Mouse (Mus musculus) layer of hippocampus, adult 18-20 months (tissue): Measurements from ENCODE around the gene Myrf. TPM values are rescaled to one million over a fixed set of nuclear protein-coding genes. Genes with fewer than 3 reads are reported as not detected.
A peak's percentile ranks its signal among the peaks of the same experiment; 100 is the strongest.

Experiments used
- DNase-seq, 2 experiments: peaks; one replicate each; pipeline ENCODE4 v3.0.0; 2022; ENCODE audit warnings: low spot score in 2 of 2
- long read RNA-seq: library from polyadenylated mRNA; stranded (forward); transcript quantifications from one replicate; pipeline ENCODE4 v2.0.0, GENCODE M21; 2021
- total RNA-seq, 2 experiments: library from RNA; stranded (reverse); gene quantifications; 2 replicates each; pipeline ENCODE4 v1.2.3; 2021

The Myrf gene
- total RNA-seq: 10 to 100 TPM; 31.9 to 33.9 TPM
- long read RNA-seq, full-length matches to known transcripts: 4 of 38 reads
- long read RNA-seq, partial matches to known transcripts: 17 of 38 reads
- long read RNA-seq, other reads (novel, unspliced or antisense): 17 of 38 reads

- DNase-seq: peak; percentile 62 to 79
Measured at GRCm38 (mm10) chr19:10240654-10241305, at the start of gene Myrf. Gene Myrf, minus strand, starts transcription at chr19:10240748.

- no peak for DNase-seq
Measured at GRCm38 (mm10) chr19:10289609-10290150, 49.1 kb upstream of the Myrf start.

- DNase-seq: peak; percentile 50 to 80
Measured at GRCm38 (mm10) chr19:10288125-10289040, 47.8 kb upstream of the Myrf start.

GRCm38 (mm10) chr19:10286458-10286872, 45.9 kb upstream of the Myrf start:
- DNase-seq: no peak

GRCm38 (mm10) chr19:10280771-10281540, 40.4 kb upstream of the Myrf start:
- DNase-seq: no peak

- DNase-seq: no peak
Measured at GRCm38 (mm10) chr19:10279668-10280067, 39.1 kb upstream of the Myrf start.

GRCm38 (mm10) chr19:10278669-10279324, 38.2 kb upstream of the Myrf start:
- no peak for DNase-seq

GRCm38 (mm10) chr19:10277759-10278158, 37.2 kb upstream of the Myrf start:
- DNase-seq: no peak

GRCm38 (mm10) chr19:10277331-10277730, 36.8 kb upstream of the Myrf start:
- peak; percentile 61 to 76 for DNase-seq

- DNase-seq: peak; percentile 46 to 80
Measured at GRCm38 (mm10) chr19:10276483-10277144, 36.1 kb upstream of the Myrf start.

- DNase-seq: no peak
Measured at GRCm38 (mm10) chr19:10274056-10274455, 33.5 kb upstream of the Myrf start.

- DNase-seq: peak; percentile 46 to 66
Measured at GRCm38 (mm10) chr19:10272746-10273145, 32.2 kb upstream of the Myrf start.

GRCm38 (mm10) chr19:10271592-10271991, 31.0 kb upstream of the Myrf start:
- no peak for DNase-seq

GRCm38 (mm10) chr19:10270356-10270755, 29.8 kb upstream of the Myrf start:
- DNase-seq: no peak

GRCm38 (mm10) chr19:10268851-10269250, 28.3 kb upstream of the Myrf start:
- no peak for DNase-seq

- DNase-seq: no peak
Measured at GRCm38 (mm10) chr19:10267953-10268352, 27.4 kb upstream of the Myrf start.

GRCm38 (mm10) chr19:10267057-10267456, 26.5 kb upstream of the Myrf start:
- no peak for DNase-seq

GRCm38 (mm10) chr19:10266196-10266850, 25.8 kb upstream of the Myrf start:
- DNase-seq: peak in 1 of 2 experiments; percentile 77

GRCm38 (mm10) chr19:10261369-10261768, 20.8 kb upstream of the Myrf start:
- no peak for DNase-seq
